Mouse (Mus musculus) liver, embryonic 11.5 days (tissue): ENCODE results near the gene Mff. TPM values are rescaled to one million over a fixed set of nuclear protein-coding genes. Genes with fewer than 3 reads are reported as not detected.

Source experiments
- ATAC-seq: fragments of 200-750 bp; cut with Nextera tagmentation; replicated peaks from 2 replicates; pipeline ENCODE4 v1.8.0; 2017; ENCODE audit warnings: moderate number of reproducible peaks, mild to moderate bottlenecking, moderate TSS enrichment, moderate library complexity; ENCODE audit not compliant: low FRiP score
- DNase-seq: peaks from one replicate; pipeline ENCODE4 v3.0.0-alpha.2; 2017; ENCODE audit warnings: low spot score
- H3K27ac ChIP-seq: fragments of 300-500 bp; sonication (generic); 2 replicates; pipeline ENCODE4 v1.5.1; 2014; ENCODE audit warnings: mild to moderate bottlenecking, low read depth, low read length, control low read depth
- H3K27me3 ChIP-seq: fragments of 300-500 bp; sonication (generic); replicated peaks from 2 replicates; pipeline ENCODE4 v1.6.1; 2014; ENCODE audit warnings: low read length, mixed read lengths; ENCODE audit not compliant: control insufficient read depth, insufficient read depth
- H3K36me3 ChIP-seq: fragments of 300-500 bp; sonication (generic); 2 replicates; pipeline ENCODE4 v1.6.1; 2014; ENCODE audit warnings: mild to moderate bottlenecking, low read length, moderate library complexity, mixed read lengths; ENCODE audit not compliant: control insufficient read depth, insufficient read depth
- H3K4me1 ChIP-seq: fragments of 300-500 bp; sonication (generic); replicated peaks from 2 replicates; pipeline ENCODE4 v1.6.1; 2014; ENCODE audit warnings: low read length, mixed read lengths; ENCODE audit not compliant: control insufficient read depth, insufficient read depth
- H3K4me2 ChIP-seq: fragments of 300-500 bp; sonication (generic); 2 replicates; pipeline ENCODE4 v1.6.1; 2014; ENCODE audit warnings: mild to moderate bottlenecking, control low read depth, moderate library complexity
- H3K4me3 ChIP-seq: fragments of 300-500 bp; sonication (generic); 2 replicates; pipeline ENCODE4 v1.5.1; 2014; ENCODE audit warnings: low read depth, low read length, control low read depth
- H3K9ac ChIP-seq: fragments of 300-500 bp; sonication (generic); 2 replicates; pipeline ENCODE4 v1.6.1; 2014; ENCODE audit warnings: low read depth, low read length, control low read depth
- H3K9me3 ChIP-seq: fragments of 300-500 bp; sonication (generic); 2 replicates; pipeline ENCODE4 v1.6.1; 2016; ENCODE audit warnings: low read length, inconsistent platforms, mixed read lengths; ENCODE audit not compliant: control insufficient read depth
- WGBS: fragments of 180-500 bp; shearing (Covaris S2); extraction: QIAGEN DNeasy Blood & Tissue Kit; methylation state at CpG from one replicate; pipeline ENCODE4 v1.1.7; 2014; 5-methylcytosine and 5-hydroxymethylcytosine counted together
- polyA plus RNA-seq: library from polyadenylated mRNA; unstranded; fragments of >200 nt; fragmentation: Nextera tagmentation; extraction: Ambion mirVana; gene quantifications from 2 replicates; pipeline ENCODE4 v1.2.1, GENCODE M21; 2014

Gene Mff
- polyA plus RNA-seq, 1 experiment from 2014 or later, result 273 TPM

DNA sequence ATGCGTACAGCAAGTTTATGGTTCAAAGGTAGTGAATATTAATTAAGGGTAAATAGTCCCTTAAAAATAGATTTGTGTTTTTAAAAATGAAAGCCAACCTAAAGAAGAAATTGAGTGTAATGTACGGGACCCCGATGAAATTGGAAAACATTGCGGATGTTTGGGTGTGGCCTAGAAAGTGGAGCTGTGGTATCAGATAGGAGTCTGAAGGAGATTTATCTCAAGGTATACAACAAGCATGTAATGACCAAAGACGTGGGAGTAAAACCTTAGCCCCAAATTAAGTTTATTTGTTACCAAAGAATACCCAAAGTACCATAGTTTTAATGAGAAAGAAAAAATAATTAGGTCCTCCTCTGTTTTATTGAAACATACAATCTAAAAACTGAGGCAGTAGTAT, 1.8 kb downstream of the Mff start:
- peaks cover 7% of the 10 kb centered on the region for H3K4me1 ChIP-seq
- H3K27me3 ChIP-seq, result no peaks in the 10 kb centered on the region
- H3K27ac ChIP-seq, result peak overlapping the region; percentile 70; the same call in 1 of the 2 replicates
- peak overlapping the region; percentile 87 for H3K4me2 ChIP-seq
- H3K9ac ChIP-seq, result peak overlapping the region; percentile 94
- DNase-seq (no peak), ATAC-seq (no peak; the same call in 1 of the 2 replicates)
- peaks cover 9% of the 10 kb centered on the region for H3K36me3 ChIP-seq
- peak overlapping the region; percentile 87 for H3K4me3 ChIP-seq
- 49% methylated on average over 5 of the region's 5 CpGs for WGBS
- H3K9me3 ChIP-seq, result no peaks in the 10 kb centered on the region

DNA sequence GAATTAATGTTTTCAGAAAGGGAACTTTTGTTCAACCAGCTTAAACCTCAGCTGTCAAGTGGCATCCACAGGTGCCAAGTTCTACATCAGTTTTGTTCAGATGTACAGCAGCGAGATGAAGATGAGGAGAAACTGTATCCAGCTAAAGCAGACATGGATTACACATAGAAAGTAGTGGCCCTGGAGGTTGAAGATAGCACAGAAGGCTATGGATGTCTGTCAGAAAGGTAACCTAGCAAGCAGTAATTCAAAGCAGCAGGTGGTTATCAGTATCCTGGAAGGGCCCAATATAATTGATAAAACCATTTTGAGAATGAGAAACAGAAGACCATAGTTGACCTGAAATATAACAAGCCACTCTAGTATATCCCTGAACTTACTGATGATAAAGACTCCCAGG, 8.7 kb downstream of the Mff start:
- Histone ChIP-seq H3K9ac (no peak overlapping the region), H3K27ac (no peak overlapping the region), H3K9me3 (no peaks in the 10 kb centered on the region), H3K36me3 (peaks cover 21% of the 10 kb centered on the region), H3K4me3 (no peak overlapping the region), H3K4me2 (no peak overlapping the region), H3K4me1 (no peaks in the 10 kb centered on the region), H3K27me3 (no peaks in the 10 kb centered on the region)
- 70% methylated on average over 1 of the region's 1 CpGs for WGBS
- DNase-seq, result no peak
- ATAC-seq, result peak; percentile 71

DNA sequence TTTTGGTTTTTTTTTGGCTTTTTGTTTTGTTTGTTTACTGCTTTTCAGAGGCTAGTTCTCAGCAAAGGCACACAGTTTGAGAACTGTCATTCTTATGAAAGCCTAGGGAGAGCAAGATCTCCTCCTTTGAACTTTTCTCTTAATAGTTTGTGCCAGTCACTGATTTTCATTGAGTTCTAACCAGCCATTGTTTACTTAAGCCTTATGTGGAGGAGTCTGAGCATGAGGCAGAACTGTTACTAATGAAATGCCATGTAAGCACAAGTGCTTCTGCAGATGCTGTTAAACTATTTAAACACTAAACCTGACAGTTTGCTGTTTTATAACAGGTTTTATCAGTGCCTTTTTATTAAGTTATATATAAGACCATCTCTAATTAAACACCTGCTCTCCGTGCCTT, 13.4 kb downstream of the Mff start:
- Histone ChIP-seq H3K4me1 (no peaks in the 10 kb centered on the region), H3K27ac (no peak overlapping the region), H3K4me3 (no peak overlapping the region), H3K27me3 (no peaks in the 10 kb centered on the region), H3K9me3 (no peaks in the 10 kb centered on the region), H3K9ac (no peak overlapping the region), H3K36me3 (peaks cover 17% of the 10 kb centered on the region; the same call in 1 of the 2 replicates), H3K4me2 (no peak overlapping the region)
- no peak for DNase-seq
- WGBS, result 84% methylated on average over 1 of the region's 1 CpGs
- no peak for ATAC-seq

DNA sequence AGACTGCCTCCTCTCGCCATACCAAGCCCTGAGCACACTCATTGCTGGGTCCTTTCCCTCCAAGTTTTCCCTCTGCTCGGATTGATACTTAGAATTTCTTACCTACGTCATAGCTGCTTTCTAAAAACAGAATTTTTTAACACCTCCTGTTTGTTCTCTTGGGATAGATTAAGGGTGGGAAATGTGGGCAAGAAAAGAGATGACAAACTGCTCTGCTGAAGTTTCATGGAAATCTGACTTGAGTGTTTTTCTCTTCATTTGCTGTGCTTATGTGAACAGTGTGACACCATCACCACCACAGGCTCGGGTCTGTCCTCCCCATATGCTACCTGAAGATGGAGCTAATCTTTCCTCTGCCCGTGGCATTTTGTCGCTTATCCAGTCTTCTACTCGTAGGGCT, 16.8 kb downstream of the Mff start:
- H3K27me3 ChIP-seq, result no peaks in the 10 kb centered on the region
- no peaks in the 10 kb centered on the region for H3K4me1 ChIP-seq
- H3K27ac ChIP-seq, result no peak overlapping the region
- DNase-seq (no peak), ATAC-seq (no peak)
- WGBS, result 85% methylated on average over 7 of the region's 7 CpGs
- H3K4me3 ChIP-seq, result no peak overlapping the region
- no peaks in the 10 kb centered on the region for H3K9me3 ChIP-seq
- no peak overlapping the region for H3K9ac ChIP-seq
- no peak overlapping the region for H3K4me2 ChIP-seq
- H3K36me3 ChIP-seq, result peaks cover 8% of the 10 kb centered on the region; the same call in 1 of the 2 replicates

GRCm38 (mm10) chr1:82743962-82744361, 19.3 kb downstream of the Mff start:
- WGBS, result 90% methylated on average over 3 of the region's 3 CpGs
- Histone ChIP-seq H3K4me2 (no peak overlapping the region), H3K27ac (no peak overlapping the region), H3K9me3 (no peaks in the 10 kb centered on the region), H3K4me3 (no peak overlapping the region), H3K36me3 (peaks cover 8% of the 10 kb centered on the region; the same call in 1 of the 2 replicates), H3K4me1 (0 out of 2 replicates have a peak, but pooled peaks cover 2% of the 10 kb centered on the region), H3K27me3 (no peaks in the 10 kb centered on the region), H3K9ac (no peak overlapping the region)
- no peak for DNase-seq
- no peak for ATAC-seq

DNA sequence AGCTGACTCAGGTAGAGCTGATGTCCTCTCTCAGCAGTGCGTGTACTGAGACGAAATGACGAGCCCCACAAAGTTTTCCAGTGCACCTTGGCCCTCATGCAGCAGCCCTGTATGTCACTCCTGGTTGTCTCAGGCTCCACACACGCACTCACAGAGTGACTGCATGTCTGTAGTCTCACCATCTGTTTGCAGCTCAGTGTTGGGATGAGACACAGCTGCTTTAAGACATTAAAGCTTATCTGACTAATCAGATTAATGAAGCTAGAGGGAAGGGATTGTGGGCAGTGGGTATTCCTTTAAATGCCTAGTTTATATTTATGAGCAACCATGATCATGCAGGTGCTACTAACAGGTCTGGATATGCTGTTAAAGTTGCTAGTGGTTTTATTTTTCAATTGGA, 21.7 kb downstream of the Mff start:
- H3K4me3 ChIP-seq, result no peak overlapping the region
- no peak overlapping the region for H3K27ac ChIP-seq
- no peaks in the 10 kb centered on the region for H3K9me3 ChIP-seq
- ATAC-seq, result no peak
- peaks cover 6% of the 10 kb centered on the region; the same call in 1 of the 2 replicates for H3K36me3 ChIP-seq
- 92% methylated on average over 4 of the region's 4 CpGs for WGBS
- H3K4me1 ChIP-seq, result 0 out of 2 replicates have a peak, but pooled peaks cover 2% of the 10 kb centered on the region
- H3K4me2 ChIP-seq, result no peak overlapping the region
- no peaks in the 10 kb centered on the region for H3K27me3 ChIP-seq
- H3K9ac ChIP-seq, result no peak overlapping the region
- no peak for DNase-seq

DNA sequence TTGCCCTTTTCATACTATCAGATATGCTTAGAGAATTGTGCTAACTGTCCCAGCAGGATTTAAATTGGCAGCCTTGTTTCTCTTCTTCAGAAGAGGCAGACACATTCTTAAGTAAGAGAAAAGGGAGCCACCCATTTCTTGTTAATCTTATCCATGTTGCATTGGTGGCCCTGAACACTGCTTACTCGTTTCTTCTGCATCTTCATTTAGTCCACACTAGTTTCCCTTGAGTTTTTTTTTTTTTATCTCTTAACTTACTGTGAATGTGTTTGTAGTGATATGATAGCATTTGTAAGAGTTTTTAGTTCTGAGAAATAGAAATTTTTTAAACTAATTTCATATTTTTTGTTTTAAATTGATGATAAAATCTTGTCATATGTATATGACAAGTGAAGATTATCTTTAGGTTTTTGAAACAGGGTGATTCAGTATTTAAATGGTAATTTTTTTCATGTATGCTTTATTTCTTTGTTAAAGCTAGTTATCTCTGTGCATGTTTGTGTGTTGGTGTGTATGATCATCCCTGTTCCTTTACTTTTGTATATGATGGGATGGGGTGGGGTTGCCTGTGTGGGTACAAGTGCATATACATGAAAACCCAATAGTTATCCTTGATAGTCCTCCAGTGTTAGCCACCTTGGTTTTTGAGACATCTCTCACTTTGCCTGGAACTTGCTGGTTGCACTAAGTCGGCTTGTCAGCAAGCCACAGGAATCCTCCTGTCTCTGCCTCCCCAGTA, 23.2 kb downstream of the Mff start:
- Histone ChIP-seq H3K27ac (0 out of 2 replicates have a peak overlapping the region, but pooled peaks have one; percentile 5), H3K9me3 (no peaks in the 10 kb centered on the region), H3K27me3 (no peaks in the 10 kb centered on the region), H3K4me3 (no peak overlapping the region), H3K36me3 (peaks cover 8% of the 10 kb centered on the region; the same call in 1 of the 2 replicates), H3K9ac (no peak overlapping the region), H3K4me1 (0 out of 2 replicates have a peak, but pooled peaks cover 2% of the 10 kb centered on the region), H3K4me2 (no peak overlapping the region)
- ATAC-seq (peak; percentile 78), DNase-seq (no peak)
- WGBS, result 62% methylated on average over 2 of the region's 2 CpGs

DNA sequence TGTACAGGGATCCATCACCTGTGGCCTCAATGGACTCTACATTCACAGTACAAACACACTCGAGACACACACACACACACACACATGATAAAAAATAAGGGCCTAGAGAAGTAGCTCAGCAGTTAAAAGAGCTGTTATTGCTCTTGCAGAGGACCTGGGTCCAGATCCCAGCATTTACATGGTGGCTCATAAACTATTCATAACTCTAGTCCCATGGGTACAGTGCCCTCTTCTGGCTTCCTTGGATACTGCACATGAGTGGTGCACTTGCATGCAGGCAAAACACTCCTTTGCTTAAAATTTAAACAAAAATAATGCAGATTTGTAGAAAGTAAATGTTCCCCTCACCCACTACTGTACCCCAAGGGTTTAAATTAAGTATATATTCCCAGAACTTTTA, 34.8 kb downstream of the Mff start:
- Histone ChIP-seq H3K27ac (no peak overlapping the region), H3K9ac (no peak overlapping the region), H3K27me3 (no peaks in the 10 kb centered on the region), H3K4me2 (no peak overlapping the region), H3K36me3 (peaks cover 13% of the 10 kb centered on the region), H3K9me3 (peaks cover 2% of the 10 kb centered on the region; the same call in 1 of the 2 replicates), H3K4me3 (no peak overlapping the region), H3K4me1 (no peaks in the 10 kb centered on the region)
- WGBS, result 75% methylated on average over 1 of the region's 1 CpGs
- no peak for ATAC-seq
- DNase-seq, result no peak
